Comparison of ENCODE assay signal across 9 mouse cellular contexts in the genomic region with DNA sequence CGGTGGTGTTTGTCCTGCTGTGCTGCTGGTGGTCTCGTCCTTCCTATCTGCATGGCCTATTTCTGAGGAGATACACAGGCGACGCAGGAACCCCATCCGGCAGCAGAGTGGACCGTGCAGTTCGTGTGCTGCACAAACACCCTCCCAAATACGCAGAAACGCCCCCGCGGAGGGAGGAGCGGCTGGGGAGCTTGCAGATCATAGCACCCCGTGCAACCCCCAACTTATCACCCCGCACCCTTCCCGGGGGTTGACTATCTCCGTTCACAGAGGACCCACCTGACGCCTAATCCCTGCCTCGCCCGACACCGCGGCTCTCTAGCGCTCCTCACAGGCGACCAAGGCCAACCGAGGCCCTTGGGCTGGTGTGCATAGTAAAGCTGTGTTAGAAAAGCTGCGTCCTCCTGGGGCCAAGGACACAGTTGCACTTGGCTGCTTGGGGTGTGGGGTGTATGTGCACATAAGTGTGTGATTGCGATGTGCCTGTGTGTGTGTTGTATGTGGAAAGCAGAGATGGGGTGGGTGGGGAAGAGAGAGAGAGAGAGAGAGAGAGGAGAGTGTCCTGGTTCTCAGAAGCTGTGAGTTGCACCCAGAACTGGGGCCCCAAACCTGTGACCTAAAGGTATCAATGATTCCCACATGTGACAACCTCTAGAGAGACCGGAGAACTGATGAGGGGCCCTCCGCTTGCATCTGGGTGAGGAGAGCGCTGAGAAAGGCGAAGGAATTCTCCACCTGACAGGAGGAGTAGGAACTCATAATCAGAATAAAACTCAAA. TPM values are rescaled to one million over a fixed set of nuclear protein-coding genes. Genes with fewer than 3 reads are reported as not detected.
A peak's percentile ranks its signal among the peaks of the same experiment; 100 is the strongest.
DNase-seq lines count a peak whose midpoint lies in the region; ATAC-seq and TF ChIP-seq lines count a peak whose summit lies in the region.
"Had no signal": no experiment of that assay in that cellular context is flagged by ENCODE, and none has a peak within 500 bp of the region (broad histone marks: within the 10 kb centered on the region; RNA-seq: fewer than 3 reads in every experiment).

No protein-coding gene starts in this region.

- ATAC-seq in forebrain, embryonic 13.5 days = 0 out of 2 replicates have a peak, but pooled peaks have one; percentile 58
- peak; percentile 29 for ATAC-seq in intestine, embryonic 16.5 days
- ATAC-seq in midbrain, postnatal 0 days (ENCODE audit: low FRiP score) = no peak

- H3K4me3 ChIP-seq in testis, adult 2 months (ENCODE audit: control insufficient read depth, low read depth, low read length) = no peak overlapping the region; the same call in 1 of the 2 replicates
- peak overlapping the region; percentile 32 for H3K4me3 ChIP-seq in forebrain, embryonic 13.5 days
- H3K4me3 ChIP-seq in intestine, embryonic 16.5 days (ENCODE audit: low read length) = peak overlapping the region; percentile 44
- peak overlapping the region; percentile 33 for H3K4me3 ChIP-seq in midbrain, postnatal 0 days (ENCODE audit: low read depth, low read length)

- peak overlapping the region; percentile 57 for H3K9ac ChIP-seq in forebrain, embryonic 13.5 days
- peak overlapping the region; percentile 69 for H3K9ac ChIP-seq in intestine, embryonic 16.5 days (ENCODE audit: low read depth, low read length)
- H3K9ac ChIP-seq in midbrain, postnatal 0 days (replicated peaks; ENCODE audit: low read length, poor library complexity, severe bottlenecking) = peak overlapping the region; percentile 46; the same call in 1 of the 2 replicates

- 0 out of 2 replicates have a peak, but pooled peaks have one; percentile 8 for TF ChIP-seq CTCF in testis, adult 2 months (IDR thresholded peaks at IDR 0.05; ENCODE audit: control insufficient read depth, insufficient read depth, insufficient replicate concordance, low read depth, low read length)
- TF ChIP-seq CTCF in midbrain, postnatal 0 days (IDR thresholded peaks at IDR 0.05) = peak; percentile 64

- 15% methylated on average over 29 of the region's 30 CpGs for WGBS in forebrain, embryonic 13.5 days
- WGBS in intestine, embryonic 16.5 days = 16% methylated on average over 30 of the region's 30 CpGs
- 17% methylated on average over 27 of the region's 30 CpGs for WGBS in midbrain, postnatal 0 days

- DNase-seq in testis, postnatal 14 days (ENCODE audit: low spot score) = no peak
- DNase-seq in cerebellum, adult 11 months = peak; percentile 43
- peak; percentile 96 for DNase-seq in liver
- DNase-seq in midbrain, postnatal 0 days (ENCODE audit: low spot score) = peak; percentile 33
- peak; percentile 52 for DNase-seq in thymus, postnatal 4 days

- H3K36me3 ChIP-seq in testis, adult 2 months (ENCODE audit: control insufficient read depth, insufficient read depth, low read length) = no peaks in the 10 kb centered on the region
- H3K36me3 ChIP-seq in forebrain, embryonic 13.5 days (ENCODE audit: poor library complexity, severe bottlenecking) = no peaks in the 10 kb centered on the region
- no peaks in the 10 kb centered on the region for H3K36me3 ChIP-seq in intestine, embryonic 16.5 days (ENCODE audit: control insufficient read depth, insufficient read depth, low read length)
- no peaks in the 10 kb centered on the region for H3K36me3 ChIP-seq in midbrain, postnatal 0 days (ENCODE audit: insufficient read depth, low read length)

- peak overlapping the region; percentile 63 for H3K4me2 ChIP-seq in forebrain, embryonic 13.5 days
- H3K4me2 ChIP-seq in intestine, embryonic 16.5 days (ENCODE audit: low read depth, low read length) = peak overlapping the region; percentile 69
- peak overlapping the region; percentile 64 for H3K4me2 ChIP-seq in midbrain, postnatal 0 days (ENCODE audit: low read depth, low read length, poor library complexity, severe bottlenecking)

- no peaks in the 10 kb centered on the region for H3K27me3 ChIP-seq in testis, adult 2 months (ENCODE audit: control insufficient read depth, insufficient read depth, low read length)
- no peaks in the 10 kb centered on the region for H3K27me3 ChIP-seq in forebrain, embryonic 13.5 days
- H3K27me3 ChIP-seq in intestine, embryonic 16.5 days (replicated peaks; ENCODE audit: control insufficient read depth, insufficient read depth, low read length) = no peaks in the 10 kb centered on the region
- H3K27me3 ChIP-seq in midbrain, postnatal 0 days (ENCODE audit: insufficient read depth, low read length) = no peaks in the 10 kb centered on the region

- H3K4me1 ChIP-seq in testis, adult 2 months (ENCODE audit: control insufficient read depth, insufficient read depth, low read length) = peaks cover 8% of the 10 kb centered on the region
- peaks cover 6% of the 10 kb centered on the region for H3K4me1 ChIP-seq in forebrain, embryonic 13.5 days
- peaks cover 19% of the 10 kb centered on the region for H3K4me1 ChIP-seq in intestine, embryonic 16.5 days (ENCODE audit: control insufficient read depth, insufficient read depth, low read length)
- 0 out of 2 replicates have a peak, but pooled peaks cover 2% of the 10 kb centered on the region for H3K4me1 ChIP-seq in midbrain, postnatal 0 days (ENCODE audit: insufficient read depth, low read length)

- H3K27ac ChIP-seq in testis, adult 2 months (ENCODE audit: control insufficient read depth, insufficient read depth, low read depth, low read length) = no peak overlapping the region
- H3K27ac ChIP-seq in forebrain, embryonic 13.5 days = no peak overlapping the region
- peak overlapping the region; percentile 96 for H3K27ac ChIP-seq in intestine, embryonic 16.5 days (ENCODE audit: low read length)
- H3K27ac ChIP-seq in midbrain, postnatal 0 days (ENCODE audit: low read depth, low read length) = no peak overlapping the region

- TF ChIP-seq POLR2A in testis, adult 2 months (IDR thresholded peaks at IDR 0.05; ENCODE audit: control insufficient read depth, low read depth, low read length) = no peak

- H3K9me3 ChIP-seq in forebrain, embryonic 13.5 days (replicated peaks) = no peaks in the 10 kb centered on the region
- H3K9me3 ChIP-seq in intestine, embryonic 16.5 days (ENCODE audit: control insufficient read depth, low read length) = no peaks in the 10 kb centered on the region
- H3K9me3 ChIP-seq in midbrain, postnatal 0 days (ENCODE audit: low read length) = no peaks in the 10 kb centered on the region

RNA-seq across cellular contexts. Expression of gene Pklr, which starts 3.5 kb away (rescaled TPM):
- polyA plus RNA-seq in testis, adult 2 months (2012; rRNA removed) = not detected in 2 replicates
- polyA plus RNA-seq in forebrain, embryonic 13.5 days (2015; fragmentation: Nextera tagmentation; extraction: Ambion mirVana) = 0.09 and 0.26 TPM in 2 replicates
- 148 and 174 TPM in 2 replicates for polyA plus RNA-seq in intestine, embryonic 16.5 days (2015; fragmentation: Nextera tagmentation; extraction: Ambion mirVana)
- total RNA-seq in midbrain, postnatal 0 days (2014; rRNA removed) = 0.47 TPM in 1 of 2 replicates, not detected in the other
- 0.05 and 0.10 TPM in 2 replicates for polyA plus RNA-seq in midbrain, postnatal 0 days (2015; fragmentation: Nextera tagmentation; extraction: Ambion mirVana)

RNA-seq across cellular contexts. Expression of gene Hcn3, which starts 27.5 kb away (rescaled TPM):
- 1.7 and 2.2 TPM in 2 replicates for polyA plus RNA-seq in testis, adult 2 months (2012; rRNA removed)
- 19.0 and 19.6 TPM in 2 replicates for polyA plus RNA-seq in forebrain, embryonic 13.5 days (2015; fragmentation: Nextera tagmentation; extraction: Ambion mirVana)
- polyA plus RNA-seq in intestine, embryonic 16.5 days (2015; fragmentation: Nextera tagmentation; extraction: Ambion mirVana) = 2.0 TPM in 2 replicates
- 94.8 and 97.8 TPM in 2 replicates for total RNA-seq in midbrain, postnatal 0 days (2014; rRNA removed)
- polyA plus RNA-seq in midbrain, postnatal 0 days (2015; fragmentation: Nextera tagmentation; extraction: Ambion mirVana) = 44.8 and 46.7 TPM in 2 replicates

RNA-seq across cellular contexts. Expression of gene Fdps, which starts 30.7 kb away (rescaled TPM):
- polyA plus RNA-seq in testis, adult 2 months (2012; rRNA removed) = 109 and 114 TPM in 2 replicates
- 315 and 326 TPM in 2 replicates for polyA plus RNA-seq in forebrain, embryonic 13.5 days (2015; fragmentation: Nextera tagmentation; extraction: Ambion mirVana)
- 625 and 664 TPM in 2 replicates for polyA plus RNA-seq in intestine, embryonic 16.5 days (2015; fragmentation: Nextera tagmentation; extraction: Ambion mirVana)
- 382 and 401 TPM in 2 replicates for total RNA-seq in midbrain, postnatal 0 days (2014; rRNA removed)
- polyA plus RNA-seq in midbrain, postnatal 0 days (2015; fragmentation: Nextera tagmentation; extraction: Ambion mirVana) = 407 and 423 TPM in 2 replicates

RNA-seq across cellular contexts. Expression of gene Gm43738, which starts 31.6 kb away (rescaled TPM):
- not detected in 2 replicates for polyA plus RNA-seq in testis, adult 2 months (2012; rRNA removed)
- not detected in 2 replicates for polyA plus RNA-seq in forebrain, embryonic 13.5 days (2015; fragmentation: Nextera tagmentation; extraction: Ambion mirVana)
- 0.09 TPM in 1 of 2 replicates, not detected in the other for polyA plus RNA-seq in intestine, embryonic 16.5 days (2015; fragmentation: Nextera tagmentation; extraction: Ambion mirVana)
- total RNA-seq in midbrain, postnatal 0 days (2014; rRNA removed) = not detected in 2 replicates
- not detected in 2 replicates for polyA plus RNA-seq in midbrain, postnatal 0 days (2015; fragmentation: Nextera tagmentation; extraction: Ambion mirVana)
- total RNA-seq: adrenal gland, postnatal 4 days had no signal

RNA-seq across cellular contexts. Expression of gene Clk2, which starts 32.1 kb away (rescaled TPM):
- 48.3 and 50.6 TPM in 2 replicates for polyA plus RNA-seq in testis, adult 2 months (2012; rRNA removed)
- polyA plus RNA-seq in forebrain, embryonic 13.5 days (2015; fragmentation: Nextera tagmentation; extraction: Ambion mirVana) = 25.0 and 26.2 TPM in 2 replicates
- 17.3 and 18.0 TPM in 2 replicates for polyA plus RNA-seq in intestine, embryonic 16.5 days (2015; fragmentation: Nextera tagmentation; extraction: Ambion mirVana)
- total RNA-seq in midbrain, postnatal 0 days (2014; rRNA removed) = 38.9 and 44.5 TPM in 2 replicates
- 12.1 and 12.6 TPM in 2 replicates for polyA plus RNA-seq in midbrain, postnatal 0 days (2015; fragmentation: Nextera tagmentation; extraction: Ambion mirVana)

Comparison
In these comparisons a context has a peak if more than half of its experiments do, and no peak if none do; other contexts are left out.
1. RNA of gene Pklr, which starts 3.5 kb away (polyA plus RNA-seq): 148 to 174 TPM in intestine, embryonic 16.5 days; 0.09 to 0.26 TPM in forebrain, embryonic 13.5 days, 0.05 to 0.10 TPM in midbrain, postnatal 0 days and not detected in testis, adult 2 months; every median in the first group is over 100 times any median in the second.
2. Peak in every context shown above with its lines, with median percentiles within 50 percentile points of each other: H3K4me2 ChIP-seq and H3K9ac ChIP-seq.